Comparison of ENCODE assay signal across 8 mouse cellular contexts in the genomic region with DNA sequence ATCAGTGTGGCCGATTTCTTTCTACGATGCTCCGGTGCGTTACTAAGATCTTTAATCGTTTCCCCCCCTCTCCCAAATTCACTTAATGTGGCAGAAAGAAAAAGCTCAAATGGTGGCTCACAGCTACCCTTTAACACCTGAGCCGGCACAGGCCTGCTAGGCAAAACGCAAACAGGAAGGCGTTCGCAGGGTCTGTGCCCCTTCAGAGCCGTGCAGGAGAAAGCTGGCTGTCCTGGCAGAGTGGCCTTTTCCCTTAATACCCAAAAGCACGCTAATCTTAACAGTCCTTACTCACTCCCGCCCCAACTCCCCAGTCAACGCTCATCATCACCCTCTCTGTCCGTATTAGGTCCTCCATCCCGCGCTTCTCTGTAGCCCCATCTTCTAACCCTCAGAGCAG. TPM values are rescaled to one million over a fixed set of nuclear protein-coding genes. Genes with fewer than 3 reads are reported as not detected.
DNase-seq lines count a peak whose midpoint lies in the region; ATAC-seq and TF ChIP-seq lines count a peak whose summit lies in the region.

No protein-coding gene starts in this region.

- peaks cover 14% of the 10 kb centered on the region for H3K36me3 ChIP-seq in heart, embryonic 12.5 days
- H3K36me3 ChIP-seq in G1E (replicated peaks): peaks cover 33% of the 10 kb centered on the region
- H3K36me3 ChIP-seq in hindbrain, embryonic 14.5 days (replicated peaks; ENCODE audit: control insufficient read depth, insufficient read depth): peaks cover under 1% of the 10 kb centered on the region; the same call in 1 of the 2 replicates
- H3K36me3 ChIP-seq in midbrain, embryonic 11.5 days (ENCODE audit: control insufficient read depth, insufficient read depth, low read length): peaks cover 2% of the 10 kb centered on the region; the same call in 1 of the 2 replicates

- no peak for DNase-seq in heart, adult 8-10 months (ENCODE audit: low spot score)
- no peak for DNase-seq in G1E (ENCODE audit: low spot score)
- no peak for DNase-seq in hindbrain, embryonic 14.5 days (ENCODE audit: low spot score)
- DNase-seq in midbrain, embryonic 11.5 days (ENCODE audit: low spot score, missing footprints): no peak
- DNase-seq in cerebellum, adult 18-20 months: no peak
- no peak for DNase-seq in urinary bladder, postnatal 14 days (ENCODE audit: low spot score)
- no peak for DNase-seq in testis, postnatal 10 days (ENCODE audit: low spot score)

- 0 out of 2 replicates have a peak, but pooled peaks cover 11% of the 10 kb centered on the region for H3K27me3 ChIP-seq in heart, embryonic 12.5 days (replicated peaks)
- H3K27me3 ChIP-seq in G1E (ENCODE audit: insufficient read depth, low read length): no peaks in the 10 kb centered on the region
- H3K27me3 ChIP-seq in hindbrain, embryonic 14.5 days (ENCODE audit: control insufficient read depth, insufficient read depth, low read length): no peaks in the 10 kb centered on the region
- H3K27me3 ChIP-seq in midbrain, embryonic 11.5 days (ENCODE audit: control insufficient read depth, insufficient read depth, low read length): no peaks in the 10 kb centered on the region

- no peaks in the 10 kb centered on the region for H3K9me3 ChIP-seq in heart, embryonic 12.5 days (replicated peaks)
- H3K9me3 ChIP-seq in G1E (replicated peaks): no peaks in the 10 kb centered on the region
- no peaks in the 10 kb centered on the region for H3K9me3 ChIP-seq in hindbrain, embryonic 14.5 days (ENCODE audit: control insufficient read depth, low read length)
- no peaks in the 10 kb centered on the region for H3K9me3 ChIP-seq in midbrain, embryonic 11.5 days (ENCODE audit: control insufficient read depth, low read length)

- no peak for TF ChIP-seq CTCF in G1E (IDR thresholded peaks at IDR 0.05; ENCODE audit: low read depth, low read length)

- WGBS in heart, embryonic 12.5 days: 0% methylated on average over 16 of the region's 16 CpGs
- WGBS in hindbrain, embryonic 14.5 days: under 1% methylated on average over 16 of the region's 16 CpGs
- WGBS in midbrain, embryonic 11.5 days: 2% methylated on average over 16 of the region's 16 CpGs

- peak overlapping the region; percentile 92 for H3K27ac ChIP-seq in heart, embryonic 12.5 days (ENCODE audit: poor library complexity, severe bottlenecking)
- H3K27ac ChIP-seq in hindbrain, embryonic 14.5 days: peak overlapping the region; percentile 92
- H3K27ac ChIP-seq in midbrain, embryonic 11.5 days (ENCODE audit: low read depth, low read length): peak overlapping the region; percentile 87

- H3K9ac ChIP-seq in heart, embryonic 12.5 days: peak overlapping the region; percentile 91
- peak overlapping the region; percentile 83 for H3K9ac ChIP-seq in hindbrain, embryonic 14.5 days
- peak overlapping the region; percentile 96 for H3K9ac ChIP-seq in midbrain, embryonic 11.5 days (ENCODE audit: low read length)

- H3K4me1 ChIP-seq in heart, embryonic 12.5 days (replicated peaks): peaks cover 20% of the 10 kb centered on the region
- H3K4me1 ChIP-seq in G1E (ENCODE audit: insufficient read depth, low read depth, low read length): peaks cover 49% of the 10 kb centered on the region
- H3K4me1 ChIP-seq in hindbrain, embryonic 14.5 days (replicated peaks; ENCODE audit: control insufficient read depth, insufficient read depth, low read length): peaks cover 28% of the 10 kb centered on the region
- H3K4me1 ChIP-seq in midbrain, embryonic 11.5 days (ENCODE audit: control insufficient read depth, insufficient read depth, low read length): peaks cover 18% of the 10 kb centered on the region

- peak overlapping the region; percentile 77 for H3K4me3 ChIP-seq in heart, embryonic 12.5 days
- peak overlapping the region; percentile 91 for H3K4me3 ChIP-seq in G1E (ENCODE audit: low read depth, low read length)
- peak overlapping the region; percentile 87 for H3K4me3 ChIP-seq in hindbrain, embryonic 14.5 days (replicated peaks; ENCODE audit: low read length)
- peak overlapping the region; percentile 91 for H3K4me3 ChIP-seq in midbrain, embryonic 11.5 days (ENCODE audit: low read depth, low read length)

- H3K4me2 ChIP-seq in heart, embryonic 12.5 days: peak overlapping the region; percentile 82
- peak overlapping the region; percentile 80 for H3K4me2 ChIP-seq in hindbrain, embryonic 14.5 days (replicated peaks)
- peak overlapping the region; percentile 50 for H3K4me2 ChIP-seq in midbrain, embryonic 11.5 days

- no peak for ATAC-seq in heart, embryonic 12.5 days (ENCODE audit: insufficient number of reproducible peaks, low FRiP score)
- no peak for ATAC-seq in G1E (ENCODE audit: extremely low read depth, insufficient number of reproducible peaks, low FRiP score, poor library complexity, severe bottlenecking)
- ATAC-seq in hindbrain, embryonic 14.5 days (ENCODE audit: low FRiP score): 0 out of 2 replicates have a peak, but pooled peaks have one; percentile 1
- 0 out of 2 replicates have a peak, but pooled peaks have one; percentile 0 for ATAC-seq in midbrain, embryonic 11.5 days (ENCODE audit: low FRiP score)

RNA-seq across cellular contexts. Expression of gene Lbr, which starts 1.4 kb away (rescaled TPM):
- polyA plus RNA-seq in heart, embryonic 12.5 days (2016; fragmentation: Nextera tagmentation; extraction: Ambion mirVana): 100 and 105 TPM in 2 replicates
- 10 to 100 TPM; 18.8 to 21.3 (median 20.1) TPM for total RNA-seq in heart, adult 8-10 months (2022)
- total RNA-seq in G1E (2014; fragmentation: Nextera tagmentation) (191 and 239 TPM in 2 replicates), G1E (2017) (244 and 265 TPM in 2 replicates)
- polyA plus RNA-seq in G1E (2012): 85.4 and 87.9 TPM in 2 replicates
- polyA plus RNA-seq in hindbrain, embryonic 14.5 days (2014; fragmentation: Nextera tagmentation; extraction: Ambion mirVana): 30.5 and 37.5 TPM in 2 replicates
- polyA plus RNA-seq in midbrain, embryonic 11.5 days (2014; fragmentation: Nextera tagmentation; extraction: Ambion mirVana): 208 and 230 TPM in 2 replicates

Comparison
In these comparisons a context has a peak if more than half of its experiments do, and no peak if none do; other contexts are left out.
1. ATAC-seq: peak in hindbrain, embryonic 14.5 days (single experiment) and midbrain, embryonic 11.5 days (single experiment); none in heart, embryonic 12.5 days (single experiment) and G1E (single experiment).
2. Peak in every context shown above with its lines, with median percentiles within 50 percentile points of each other: H3K27ac ChIP-seq, H3K4me2 ChIP-seq, H3K4me3 ChIP-seq and H3K9ac ChIP-seq.